Mouse (Mus musculus) heart, embryonic 16.5 days (tissue): ENCODE data around the gene Strap. TPM values are rescaled to one million over a fixed set of nuclear protein-coding genes. Genes with fewer than 3 reads are reported as not detected.

Experiments
- ATAC-seq: fragments of 200-750 bp; cut with Nextera tagmentation; replicated peaks from 2 replicates; pipeline ENCODE4 v1.8.0; 2017; ENCODE audit warnings: moderate number of reproducible peaks; ENCODE audit not compliant: insufficient read depth, low FRiP score; ENCODE audit errors: extremely low read depth
- H3K27ac ChIP-seq: fragments of 300-500 bp; sonication (generic); 2 replicates; pipeline ENCODE4 v1.5.1; 2014; ENCODE audit warnings: mild to moderate bottlenecking, low read length, control low read depth, moderate library complexity
- H3K27me3 ChIP-seq: fragments of 300-500 bp; sonication (generic); 2 replicates; pipeline ENCODE4 v1.6.1; 2014; ENCODE audit warnings: low read length, mixed read lengths; ENCODE audit not compliant: control insufficient read depth, insufficient read depth
- H3K36me3 ChIP-seq: fragments of 300-500 bp; sonication (generic); 2 replicates; pipeline ENCODE4 v1.6.1; 2014; ENCODE audit not compliant: control insufficient read depth, insufficient read depth
- H3K4me1 ChIP-seq: fragments of 300-500 bp; sonication (generic); 2 replicates; pipeline ENCODE4 v1.6.1; 2014; ENCODE audit warnings: low read length, mixed read lengths; ENCODE audit not compliant: control insufficient read depth, insufficient read depth
- H3K4me2 ChIP-seq: fragments of 300-500 bp; sonication (generic); 2 replicates; pipeline ENCODE4 v1.6.1; 2014; ENCODE audit warnings: low read depth, mild to moderate bottlenecking, control low read depth, low read length
- H3K4me3 ChIP-seq: fragments of 300-500 bp; sonication (generic); 2 replicates; pipeline ENCODE4 v1.5.1; 2014; ENCODE audit warnings: mild to moderate bottlenecking, control low read depth, low read length
- H3K9ac ChIP-seq: fragments of 300-500 bp; sonication (generic); 2 replicates; pipeline ENCODE4 v1.6.1; 2014; ENCODE audit warnings: low read length, control low read depth
- H3K9me3 ChIP-seq: fragments of 300-500 bp; sonication (generic); replicated peaks from 2 replicates; pipeline ENCODE4 v1.6.1; 2016; ENCODE audit warnings: low read length; ENCODE audit not compliant: control insufficient read depth
- WGBS: fragments of 180-500 bp; shearing (Covaris S2); extraction: QIAGEN DNeasy Blood & Tissue Kit; methylation state at CpG from one replicate; pipeline ENCODE4 v1.1.7; 2014; 5-methylcytosine and 5-hydroxymethylcytosine counted together
- polyA plus RNA-seq: library from polyadenylated mRNA; unstranded; fragments of >200 nt; fragmentation: Nextera tagmentation; extraction: Ambion mirVana; gene quantifications from 2 replicates; pipeline ENCODE4 v1.2.1, GENCODE M21; 2015

The Strap gene
- polyA plus RNA-seq, 1 experiment from 2014 or later = 125 TPM

GRCm38 (mm10) chr6:137760966-137761365 lies 26.1 kb downstream of the Strap start:
- H3K9ac ChIP-seq = no peak overlapping the region
- no peak overlapping the region for H3K4me3 ChIP-seq
- no peaks in the 10 kb centered on the region for H3K27me3 ChIP-seq
- H3K36me3 ChIP-seq = no peaks in the 10 kb centered on the region
- no peak overlapping the region for H3K4me2 ChIP-seq
- no peak overlapping the region for H3K27ac ChIP-seq
- no peak for ATAC-seq
- no peaks in the 10 kb centered on the region for H3K9me3 ChIP-seq
- WGBS = 75% methylated on average over 15 of the region's 15 CpGs
- H3K4me1 ChIP-seq = no peaks in the 10 kb centered on the region; the same call in 1 of the 2 replicates

DNA sequence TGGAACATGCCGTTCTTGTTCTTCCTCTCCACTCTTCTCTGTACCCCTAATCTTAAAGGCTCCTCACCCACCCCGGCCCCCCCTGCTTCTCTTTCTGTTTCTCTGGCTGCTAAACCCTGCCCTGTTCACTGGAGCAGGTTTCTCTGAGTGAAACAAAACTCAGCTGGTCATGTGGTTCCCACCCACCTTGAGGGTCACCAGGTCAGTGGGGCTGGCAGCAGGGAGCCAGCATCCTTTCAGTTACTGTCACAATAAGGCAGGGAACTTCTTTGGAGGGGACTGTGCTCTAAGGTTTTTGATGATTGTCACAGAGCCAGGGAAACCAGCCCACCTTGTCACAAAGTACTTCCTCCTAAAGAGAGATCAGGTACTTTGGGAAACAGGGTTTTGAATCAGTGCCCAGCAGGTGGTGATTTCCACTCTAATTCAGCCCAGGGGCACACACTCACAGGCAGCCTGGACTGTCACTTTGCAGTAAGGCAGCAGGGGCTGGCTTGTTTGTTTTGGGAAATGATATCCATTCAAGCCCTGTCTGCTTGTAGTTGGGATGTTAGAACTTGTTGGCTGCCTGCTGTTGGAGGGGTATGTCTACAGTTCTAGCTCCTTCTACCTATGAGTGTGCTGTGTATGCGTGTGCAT lies 29.8 kb downstream of the Strap start:
- H3K9me3 ChIP-seq = 0 out of 2 replicates have a peak, but pooled peaks cover 2% of the 10 kb centered on the region
- H3K9ac ChIP-seq = no peak overlapping the region
- no peak overlapping the region for H3K4me3 ChIP-seq
- H3K4me1 ChIP-seq = no peaks in the 10 kb centered on the region
- 61% methylated on average over 3 of the region's 3 CpGs for WGBS
- H3K36me3 ChIP-seq = no peaks in the 10 kb centered on the region
- H3K27me3 ChIP-seq = no peaks in the 10 kb centered on the region
- no peak overlapping the region for H3K27ac ChIP-seq
- H3K4me2 ChIP-seq = no peak overlapping the region
- ATAC-seq = no peak

DNA sequence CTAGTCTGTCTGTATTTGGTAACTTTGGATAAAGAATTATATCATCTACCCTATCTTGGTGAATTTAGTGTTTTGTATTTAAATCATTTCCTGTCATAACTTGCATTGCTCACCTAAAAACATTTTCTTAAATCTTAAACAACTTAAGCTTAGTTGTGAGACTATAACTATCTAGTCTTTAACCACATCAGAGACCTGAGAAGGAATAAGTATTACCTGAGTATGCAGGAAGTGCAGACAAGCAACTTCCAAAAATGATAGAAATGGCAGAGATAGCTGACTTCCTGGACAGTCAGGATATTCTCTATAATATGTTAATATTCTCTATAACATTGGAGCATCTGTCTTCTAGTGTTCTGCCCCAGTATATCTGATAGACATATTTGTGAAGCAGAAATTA lies 31.3 kb downstream of the Strap start:
- no peaks in the 10 kb centered on the region for H3K27me3 ChIP-seq
- H3K4me2 ChIP-seq = no peak overlapping the region
- no peak overlapping the region for H3K9ac ChIP-seq
- ATAC-seq = no peak
- H3K4me1 ChIP-seq = no peaks in the 10 kb centered on the region
- H3K27ac ChIP-seq = no peak overlapping the region
- H3K9me3 ChIP-seq = 0 out of 2 replicates have a peak, but pooled peaks cover 2% of the 10 kb centered on the region
- no peak overlapping the region for H3K4me3 ChIP-seq
- no peaks in the 10 kb centered on the region for H3K36me3 ChIP-seq

DNA sequence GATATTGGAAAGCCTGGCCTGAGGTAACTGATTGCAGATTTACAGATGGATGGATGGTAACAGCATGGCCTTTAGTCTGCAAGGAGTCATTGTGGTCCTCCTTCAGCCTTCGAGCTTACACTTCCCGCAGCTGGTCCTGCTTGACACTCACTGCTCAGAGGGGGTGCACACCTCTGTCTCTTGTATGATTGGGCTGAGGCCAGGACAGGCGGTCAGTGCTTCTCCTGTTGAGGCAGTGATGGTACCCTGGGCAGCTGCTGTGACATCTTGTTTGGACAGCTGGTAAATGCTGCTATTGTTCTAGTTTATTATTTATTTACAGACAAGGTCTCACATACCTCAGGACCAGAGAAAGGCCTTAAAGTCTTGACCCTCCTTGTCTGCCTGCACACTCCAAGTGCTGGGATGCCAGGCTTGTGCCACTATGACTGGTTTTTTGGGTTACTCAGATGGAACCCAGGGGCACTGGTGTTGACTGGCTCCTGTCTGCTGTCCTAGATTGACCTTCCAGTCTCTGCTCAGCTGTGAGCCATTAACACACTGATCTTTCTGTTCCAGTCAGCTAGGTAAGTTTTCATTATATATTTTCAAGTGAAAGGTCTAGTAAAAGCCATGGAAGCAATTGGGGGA lies 36.9 kb downstream of the Strap start:
- no peak overlapping the region for H3K27ac ChIP-seq
- WGBS = 65% methylated on average over 3 of the region's 3 CpGs
- no peak overlapping the region for H3K4me2 ChIP-seq
- no peak overlapping the region for H3K4me3 ChIP-seq
- no peaks in the 10 kb centered on the region for H3K27me3 ChIP-seq
- ATAC-seq = no peak
- H3K36me3 ChIP-seq = no peaks in the 10 kb centered on the region
- H3K9ac ChIP-seq = no peak overlapping the region
- 0 out of 2 replicates have a peak, but pooled peaks cover 2% of the 10 kb centered on the region for H3K9me3 ChIP-seq
- H3K4me1 ChIP-seq = no peaks in the 10 kb centered on the region

GRCm38 (mm10) chr6:137772918-137773636 lies 38.2 kb downstream of the Strap start:
- 87% methylated on average over 8 of the region's 8 CpGs for WGBS
- no peak overlapping the region for H3K4me2 ChIP-seq
- H3K36me3 ChIP-seq = no peaks in the 10 kb centered on the region
- no peak overlapping the region for H3K27ac ChIP-seq
- peaks cover 2% of the 10 kb centered on the region; the same call in 1 of the 2 replicates for H3K4me1 ChIP-seq
- 0 out of 2 replicates have a peak, but pooled peaks cover 2% of the 10 kb centered on the region for H3K9me3 ChIP-seq
- no peak for ATAC-seq
- no peak overlapping the region for H3K4me3 ChIP-seq
- H3K9ac ChIP-seq = no peak overlapping the region
- no peaks in the 10 kb centered on the region for H3K27me3 ChIP-seq

DNA sequence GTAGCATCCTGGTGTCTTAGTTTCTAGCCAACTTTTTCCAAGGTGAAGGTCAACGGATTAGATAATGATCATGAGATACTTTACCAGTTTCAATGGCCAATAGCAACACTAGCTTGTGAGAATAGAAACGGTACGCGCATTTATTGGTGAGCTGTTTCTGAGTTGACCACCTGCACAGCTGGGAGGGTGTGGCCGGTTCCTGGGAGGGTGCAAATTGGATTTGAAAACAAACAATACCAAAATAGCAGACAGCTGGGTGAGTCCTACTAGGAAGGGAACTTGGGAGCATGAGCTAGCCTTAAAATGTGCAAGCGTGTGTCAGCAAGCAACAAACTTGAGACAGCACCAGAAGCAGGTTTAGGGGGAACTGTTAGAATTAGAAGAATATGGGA lies 38.8 kb downstream of the Strap start:
- 0 out of 2 replicates have a peak, but pooled peaks cover 2% of the 10 kb centered on the region for H3K9me3 ChIP-seq
- no peak overlapping the region for H3K9ac ChIP-seq
- no peak overlapping the region for H3K27ac ChIP-seq
- WGBS = 88% methylated on average over 6 of the region's 6 CpGs
- H3K4me2 ChIP-seq = no peak overlapping the region
- no peak for ATAC-seq
- no peak overlapping the region for H3K4me3 ChIP-seq
- peaks cover 7% of the 10 kb centered on the region; the same call in 1 of the 2 replicates for H3K4me1 ChIP-seq
- H3K36me3 ChIP-seq = no peaks in the 10 kb centered on the region
- H3K27me3 ChIP-seq = no peaks in the 10 kb centered on the region

DNA sequence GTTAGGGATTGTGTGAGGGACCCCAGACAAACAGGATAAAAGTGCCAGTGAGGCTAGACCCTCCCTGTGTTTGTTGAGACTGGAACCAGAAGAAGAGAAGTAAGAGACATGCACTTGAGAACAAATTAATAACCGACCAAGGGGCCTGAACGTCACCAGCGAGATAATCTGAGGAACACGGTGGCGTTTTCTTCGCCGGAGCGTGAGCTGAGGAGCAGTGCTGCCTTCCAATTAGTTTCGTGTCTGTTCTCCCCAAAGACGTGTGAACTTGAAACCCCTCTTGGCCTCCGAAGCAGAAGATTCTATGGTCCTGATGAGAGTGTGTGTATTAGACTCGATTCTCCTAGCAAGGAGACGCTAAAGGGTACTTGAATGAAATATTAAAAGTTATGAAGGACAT lies 39.3 kb downstream of the Strap start:
- Histone ChIP-seq H3K4me3 (no peak overlapping the region), H3K27me3 (no peaks in the 10 kb centered on the region), H3K4me2 (no peak overlapping the region), H3K9me3 (0 out of 2 replicates have a peak, but pooled peaks cover 2% of the 10 kb centered on the region), H3K27ac (no peak overlapping the region), H3K9ac (no peak overlapping the region), H3K4me1 (peaks cover 7% of the 10 kb centered on the region; the same call in 1 of the 2 replicates), H3K36me3 (no peaks in the 10 kb centered on the region)
- 90% methylated on average over 13 of the region's 13 CpGs for WGBS
- ATAC-seq = no peak

- 83% methylated on average over 8 of the region's 8 CpGs for WGBS
- Histone ChIP-seq H3K4me2 (no peak overlapping the region), H3K36me3 (0 out of 2 replicates have a peak, but pooled peaks cover 3% of the 10 kb centered on the region), H3K4me1 (peaks cover 7% of the 10 kb centered on the region; the same call in 1 of the 2 replicates), H3K4me3 (no peak overlapping the region), H3K9ac (no peak overlapping the region), H3K27ac (no peak overlapping the region), H3K27me3 (no peaks in the 10 kb centered on the region), H3K9me3 (no peaks in the 10 kb centered on the region)
- no peak for ATAC-seq
These were observed 40.3 kb downstream of the Strap start for GRCm38 (mm10) chr6:137775159-137775558.

DNA sequence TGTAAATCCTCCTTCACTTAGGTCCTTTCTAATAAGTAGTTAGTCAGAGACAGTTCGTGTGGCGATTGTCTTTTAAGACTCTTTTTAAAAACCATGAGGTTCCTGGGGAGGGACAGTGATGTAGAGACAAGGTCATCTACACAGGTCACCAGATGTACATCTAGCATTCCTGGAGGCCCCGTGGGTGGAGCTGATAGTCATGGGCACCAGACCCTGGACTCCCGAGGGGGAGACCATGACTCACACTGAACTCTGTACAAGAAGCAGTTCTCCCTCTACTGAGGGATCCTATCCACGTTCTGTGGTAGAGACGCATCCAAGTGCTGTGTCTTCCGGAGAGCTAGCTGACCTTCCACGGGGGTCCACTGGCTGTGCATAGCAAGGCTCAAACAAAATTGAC lies 42.1 kb downstream of the Strap start:
- H3K4me3 ChIP-seq = no peak overlapping the region
- peaks cover 7% of the 10 kb centered on the region; the same call in 1 of the 2 replicates for H3K4me1 ChIP-seq
- no peak overlapping the region for H3K9ac ChIP-seq
- 0 out of 2 replicates have a peak, but pooled peaks cover 3% of the 10 kb centered on the region for H3K36me3 ChIP-seq
- no peak for ATAC-seq
- no peaks in the 10 kb centered on the region for H3K27me3 ChIP-seq
- H3K4me2 ChIP-seq = no peak overlapping the region
- no peak overlapping the region for H3K27ac ChIP-seq
- no peaks in the 10 kb centered on the region for H3K9me3 ChIP-seq
- WGBS = 62% methylated on average over 8 of the region's 8 CpGs
